Mouse (Mus musculus): ENCODE data around the gene Gm45711.

Gm45711 gene

GRCm38 (mm10) chr8:104242038-104242644, 67.7 kb downstream of the Gm45711 start:
- no peak for DNase-seq (ENCODE audit: low spot score in 2 of 2)

DNA sequence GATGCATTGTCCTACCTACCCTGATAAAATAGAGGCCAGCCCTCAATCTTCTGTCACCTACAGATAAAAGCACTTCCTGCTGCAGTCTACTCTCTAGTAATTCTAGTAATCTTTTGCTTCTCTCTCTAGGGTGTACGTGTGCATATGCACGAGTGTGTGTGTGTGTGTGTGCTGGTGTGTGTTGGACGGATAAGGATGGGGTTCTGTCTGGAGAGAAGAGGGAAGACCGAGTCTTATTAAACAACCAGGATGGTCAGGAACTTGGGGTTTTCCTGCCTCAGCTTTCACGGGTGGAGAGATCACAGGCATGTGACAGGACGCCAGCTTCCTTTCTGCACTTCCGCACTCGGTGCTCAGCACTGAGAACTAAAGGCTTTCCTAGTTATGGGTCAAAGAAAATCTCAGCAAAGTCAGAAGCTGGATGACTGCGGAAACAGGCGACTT, 70.4 kb downstream of the Gm45711 start:
- DNase-seq (ENCODE audit: low spot score in 2 of 2), result peak in 1 of 2 experiments; percentile 24

DNA sequence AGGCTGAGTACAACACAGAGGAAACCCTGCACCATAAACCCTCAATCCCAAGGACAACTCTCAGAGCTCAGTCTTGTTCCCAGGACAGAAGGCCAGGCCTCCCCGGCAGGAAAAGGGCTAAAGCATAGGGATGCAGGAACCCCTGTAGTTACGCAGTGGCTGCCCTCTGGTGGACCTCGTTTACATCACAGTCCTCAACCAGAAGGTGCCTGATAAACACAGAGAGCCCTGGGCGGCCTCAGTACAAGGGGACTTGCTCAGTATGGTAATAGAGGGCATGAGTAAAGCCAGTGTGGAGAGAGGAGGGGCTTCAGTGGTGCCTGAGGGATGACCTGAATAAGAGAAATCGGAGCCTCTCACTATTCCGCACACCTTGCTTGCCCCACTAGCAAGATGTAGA, 75.3 kb downstream of the Gm45711 start:
- no peak for DNase-seq (ENCODE audit: low spot score in 2 of 2)

GRCm38 (mm10) chr8:104232919-104233318, 77.0 kb downstream of the Gm45711 start:
- DNase-seq (ENCODE audit: low spot score in 2 of 2), result no peak

DNA sequence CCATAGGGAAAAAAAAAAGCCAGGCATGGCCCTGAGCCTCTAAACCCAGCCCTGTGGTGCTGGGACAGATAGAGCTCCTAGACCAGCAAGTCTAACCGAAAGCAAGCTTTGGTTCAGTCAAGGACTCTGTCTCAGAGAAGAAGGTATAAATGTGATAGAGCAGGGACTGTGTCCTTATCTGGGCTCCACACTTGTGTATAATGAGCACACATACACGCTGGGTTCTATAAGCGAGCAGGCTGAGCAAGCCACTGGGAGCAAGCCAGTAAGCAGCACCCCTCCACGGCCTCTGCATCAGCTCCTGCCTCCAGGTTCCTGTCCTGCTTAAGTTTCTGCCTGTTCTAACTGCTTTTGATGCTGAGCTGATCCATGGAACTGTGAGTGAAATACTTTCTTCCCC, 77.8 kb downstream of the Gm45711 start:
- no peak for DNase-seq (ENCODE audit: low spot score in 2 of 2)
